Mouse (Mus musculus) cerebral cortex, adult 2 months (tissue): ENCODE data around the gene Lrrc45.

Experiments used
- WGBS: fragments of 180-500 bp; shearing (Covaris S2); methylation state at CpG from one replicate; pipeline ENCODE4 v1.1.7; 2018; 5-methylcytosine and 5-hydroxymethylcytosine counted together

Gene Lrrc45

GRCm38 (mm10) chr11:120713580-120714518, at the start of gene Lrrc45, which contains the start of gene Cenpx:
Gene Lrrc45, plus strand, starts transcription at chr11:120713925.
Gene Cenpx, minus strand, starts transcription at chr11:120713738.
- WGBS = 1% methylated on average over 53 of the region's 53 CpGs

DNA sequence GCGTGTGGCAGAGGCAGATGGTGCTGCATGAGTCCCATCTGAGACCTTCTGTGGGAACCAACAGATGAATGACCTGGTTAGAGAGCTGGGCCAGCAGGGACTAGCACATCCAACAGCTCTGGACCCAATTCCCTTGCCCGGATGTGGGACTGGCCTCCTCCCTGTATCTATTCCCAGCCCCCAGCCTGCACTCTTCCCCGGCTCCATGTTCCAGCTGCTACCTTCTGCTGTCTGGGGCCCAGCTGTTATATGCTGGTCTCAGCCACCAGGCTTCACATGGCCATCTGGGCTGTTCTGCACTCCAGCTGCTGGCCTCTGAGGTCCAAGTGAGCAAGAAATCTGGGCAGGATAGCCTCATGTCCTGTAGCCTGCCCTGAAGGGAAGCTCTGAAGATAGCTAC, 48.3 kb upstream of the Lrrc45 start:
- WGBS = 73% methylated on average over 3 of the region's 3 CpGs

DNA sequence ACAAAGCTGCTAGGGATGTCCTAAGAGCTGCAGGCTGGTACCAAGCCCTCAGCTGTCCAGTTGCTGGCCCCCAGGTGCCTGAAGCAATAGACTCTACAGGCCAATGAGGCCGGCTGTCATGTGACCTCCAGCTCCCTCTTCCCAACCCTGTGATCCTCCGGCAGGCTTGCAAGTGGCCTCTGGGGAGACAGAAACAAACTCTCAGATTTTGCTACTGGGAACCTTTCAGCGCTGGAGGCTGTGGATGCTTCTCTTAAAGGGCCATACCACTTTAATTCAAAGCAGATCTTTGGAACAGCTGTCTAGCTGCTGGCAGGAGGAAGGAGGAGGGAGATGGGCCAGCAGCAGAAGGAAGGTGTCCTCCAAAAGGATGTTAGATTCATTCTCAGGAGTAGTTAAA, 47.1 kb upstream of the Lrrc45 start:
- WGBS = 44% methylated on average over 3 of the region's 3 CpGs

DNA sequence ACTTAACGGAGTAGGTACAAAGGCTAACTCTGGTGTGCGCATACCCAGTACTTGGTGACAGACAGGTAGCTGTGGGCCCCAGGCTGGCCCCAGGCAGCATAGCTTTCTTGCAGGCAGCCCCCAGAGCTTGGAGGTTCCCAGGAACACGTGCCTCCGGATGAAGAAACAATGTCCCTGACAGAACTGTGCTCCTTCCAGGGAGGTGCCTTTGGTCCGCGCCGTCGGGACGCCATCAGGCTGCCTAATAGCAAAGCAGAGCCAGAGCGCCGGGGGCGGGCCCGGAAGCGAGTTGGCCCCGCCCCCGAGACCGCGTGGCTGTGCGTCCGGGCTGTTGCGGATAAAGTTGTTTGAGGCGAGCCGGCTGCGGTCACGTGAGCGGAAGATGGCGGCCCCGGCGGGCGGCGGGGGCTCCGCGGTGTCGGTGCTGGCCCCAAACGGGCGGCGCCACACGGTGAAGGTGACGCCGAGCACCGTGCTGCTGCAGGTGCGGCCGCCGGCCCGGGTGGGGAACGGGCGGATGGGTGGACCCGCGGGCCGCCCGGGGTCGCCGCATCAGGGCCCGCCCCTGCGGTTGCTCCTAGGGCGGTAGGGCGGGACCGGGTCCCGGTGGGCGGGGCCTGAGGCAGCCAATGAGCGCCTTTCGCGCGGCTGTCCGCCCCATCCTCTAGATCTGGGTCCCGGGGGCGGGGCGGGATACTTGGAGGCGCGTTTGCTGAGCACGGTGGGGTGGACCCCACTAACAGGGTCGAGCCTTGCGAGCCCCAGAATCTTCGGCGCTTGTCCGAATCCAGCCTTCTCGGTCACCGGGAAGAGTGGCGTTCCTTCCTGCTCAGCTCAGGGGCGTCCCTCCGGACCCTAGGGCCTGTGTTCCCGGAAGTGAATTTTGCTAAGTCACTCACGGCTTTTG, 40.8 kb upstream of the Lrrc45 start, which contains the start of gene Aspscr1:
TSS of gene Aspscr1 (plus strand) at position 287 of the 907 bp plus-strand sequence.
- under 1% methylated on average over 83 of the region's 83 CpGs for WGBS

DNA sequence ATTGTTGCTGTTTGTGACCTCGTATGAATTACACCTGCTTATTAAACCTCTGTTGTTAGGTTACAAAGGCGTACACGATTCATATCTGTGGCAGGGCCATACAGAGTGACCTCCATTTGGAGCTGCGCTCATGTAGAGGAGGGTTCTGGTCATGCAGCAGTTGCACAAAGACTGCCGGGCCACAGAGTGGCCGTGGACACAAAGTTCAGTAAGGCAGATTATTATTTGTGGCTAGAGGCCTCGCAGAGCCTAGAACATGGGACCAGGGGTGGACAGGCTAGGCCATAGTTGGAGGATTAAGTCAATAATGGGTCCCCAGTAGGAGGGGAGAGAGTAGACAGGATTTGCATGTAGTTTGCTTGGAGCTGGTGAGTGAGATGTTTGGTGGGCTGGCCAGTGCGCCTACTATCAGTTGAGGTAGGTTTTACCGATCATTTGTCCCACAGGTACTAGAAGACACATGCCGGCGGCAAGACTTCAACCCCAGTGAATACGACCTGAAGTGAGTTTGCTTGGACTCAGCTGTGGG, 40.1 kb upstream of the Lrrc45 start:
- 35% methylated on average over 12 of the region's 12 CpGs for WGBS

DNA sequence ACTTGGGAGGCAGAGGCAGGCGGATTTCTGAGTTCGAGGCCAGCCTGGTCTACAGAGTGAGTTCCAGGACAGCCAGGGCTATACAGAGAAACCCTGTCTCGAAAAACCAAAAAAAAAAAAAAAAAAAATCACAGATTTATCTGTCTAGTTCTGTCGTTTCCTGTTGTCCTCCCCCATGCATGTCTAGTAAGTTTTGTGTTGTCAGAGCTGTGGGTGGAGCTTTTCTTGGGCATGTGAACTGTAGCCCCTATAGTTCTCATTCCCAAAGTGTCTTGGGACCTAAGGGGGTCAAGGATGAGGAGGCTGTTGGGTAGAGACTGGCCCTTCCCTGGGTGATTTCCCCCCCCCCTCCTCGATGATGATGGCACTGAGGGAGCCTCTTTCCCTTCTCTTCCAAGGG, 37.9 kb upstream of the Lrrc45 start:
- WGBS = 77% methylated on average over 5 of the region's 5 CpGs

DNA sequence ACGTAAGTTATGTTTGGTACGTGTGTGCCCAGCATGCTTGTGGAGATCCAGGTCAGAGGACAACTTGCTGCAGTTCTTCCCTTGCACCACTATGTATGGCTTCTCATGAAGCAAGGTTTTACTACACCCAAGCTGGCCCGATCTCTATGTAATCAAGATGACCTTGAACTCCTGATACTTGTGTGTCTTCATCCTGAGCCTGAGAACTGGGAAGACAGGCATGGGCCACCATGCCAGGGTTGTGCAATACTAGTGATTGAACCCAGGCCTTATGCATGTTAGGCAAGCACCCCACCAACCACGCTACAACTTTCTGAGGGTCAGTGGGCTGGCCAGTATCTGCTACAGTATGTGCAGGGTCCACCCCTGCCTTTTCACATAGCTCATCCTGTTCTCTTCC, 36.8 kb upstream of the Lrrc45 start:
- WGBS = 97% methylated on average over 4 of the region's 4 CpGs

GRCm38 (mm10) chr11:120679909-120680308, 33.8 kb upstream of the Lrrc45 start:
- WGBS = 66% methylated on average over 3 of the region's 3 CpGs

GRCm38 (mm10) chr11:120682683-120683082, 31.0 kb upstream of the Lrrc45 start:
- WGBS = 85% methylated on average over 5 of the region's 5 CpGs

DNA sequence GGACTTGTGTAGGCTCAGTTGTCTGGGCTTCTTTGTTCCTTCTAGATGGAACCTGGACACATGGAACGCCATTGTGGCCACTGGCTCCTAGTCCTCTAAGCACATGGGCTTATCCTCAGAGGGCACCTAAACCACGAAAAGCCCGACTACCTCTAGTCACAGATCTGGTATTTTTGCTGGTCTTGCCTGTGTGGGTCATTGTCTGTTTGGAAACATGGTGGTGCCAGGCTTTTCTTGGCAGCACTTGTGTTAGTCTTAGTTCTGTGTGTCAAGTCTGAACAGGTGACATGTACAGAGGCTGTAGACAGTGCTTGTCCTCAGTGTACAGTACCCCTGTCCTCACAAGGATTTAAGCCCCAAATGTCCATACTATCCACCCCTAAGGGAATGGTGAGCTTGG, 30.2 kb upstream of the Lrrc45 start:
- 86% methylated on average over 3 of the region's 3 CpGs for WGBS

- WGBS = 78% methylated on average over 2 of the region's 2 CpGs
Observed at GRCm38 (mm10) chr11:120684086-120684485, 29.6 kb upstream of the Lrrc45 start.

DNA sequence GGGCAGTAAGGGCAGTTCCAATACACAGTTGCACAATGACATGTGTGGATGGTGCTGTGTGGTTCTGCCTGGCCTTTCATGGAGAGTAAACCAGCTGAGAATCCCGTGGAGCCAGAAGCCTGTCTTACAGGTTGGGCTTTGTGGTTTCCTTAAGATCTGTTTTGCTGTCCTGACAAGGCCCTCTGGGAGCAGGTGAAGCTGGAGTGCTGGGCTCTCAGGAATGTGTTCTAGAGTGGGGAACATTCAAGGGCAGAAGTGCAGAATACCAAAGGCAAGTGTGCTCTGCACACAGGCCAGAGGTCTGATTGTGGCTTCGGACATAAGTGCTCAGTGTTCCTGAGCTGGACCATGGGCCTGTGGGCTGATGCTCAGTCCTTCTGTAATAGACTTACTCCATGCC, 29.1 kb upstream of the Lrrc45 start:
- WGBS = 95% methylated on average over 2 of the region's 2 CpGs

GRCm38 (mm10) chr11:120686650-120687272, 27.0 kb upstream of the Lrrc45 start:
- 59% methylated on average over 20 of the region's 20 CpGs for WGBS

GRCm38 (mm10) chr11:120689365-120689764, 24.4 kb upstream of the Lrrc45 start:
- WGBS = 73% methylated on average over 3 of the region's 3 CpGs

DNA sequence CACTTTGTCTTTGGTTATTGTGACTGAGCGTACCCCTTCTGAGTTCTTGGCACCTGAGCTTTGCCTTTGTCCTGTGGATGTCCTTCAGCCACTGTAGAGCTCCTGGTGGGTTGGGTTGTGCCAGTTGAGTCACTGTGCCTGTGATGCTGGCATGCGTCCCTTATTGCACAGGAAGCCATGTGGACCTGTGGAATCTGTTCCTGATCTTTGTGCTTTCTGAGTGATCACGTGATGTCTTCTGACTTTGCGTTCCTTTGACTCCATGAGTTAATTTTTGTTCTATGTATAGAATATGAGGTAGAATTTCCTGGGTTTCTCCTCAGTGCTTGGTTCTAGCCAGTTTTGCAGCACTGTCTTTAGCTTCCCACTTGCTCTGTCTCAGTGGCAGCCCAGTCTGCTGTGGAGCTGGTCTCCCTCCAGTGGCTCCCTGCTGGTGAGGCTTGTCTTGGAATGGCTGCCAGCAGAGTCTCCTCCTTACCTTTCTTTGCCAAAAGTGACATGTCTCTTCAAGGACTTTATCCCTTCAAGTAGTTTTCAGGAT, 21.2 kb upstream of the Lrrc45 start:
- 53% methylated on average over 4 of the region's 4 CpGs for WGBS

DNA sequence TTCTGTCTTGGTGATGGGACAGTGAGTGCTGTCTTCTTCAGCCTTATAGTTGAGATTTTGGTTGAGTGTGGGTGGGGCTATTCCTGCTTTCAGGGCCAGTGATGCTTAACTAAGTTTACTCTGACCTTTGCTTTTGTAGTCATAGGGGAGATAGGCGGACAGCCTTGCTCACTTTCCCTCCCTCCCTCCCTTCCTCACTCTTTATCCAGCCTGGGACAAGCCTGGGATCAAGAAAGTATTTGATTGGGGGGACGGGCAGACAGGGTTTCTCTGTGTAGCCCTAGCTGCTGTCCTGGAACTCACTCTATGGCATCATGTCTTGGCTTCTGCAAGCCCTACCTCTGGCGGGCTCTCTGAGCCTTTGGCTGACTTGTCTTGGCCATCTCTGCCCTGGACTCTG, 20.3 kb upstream of the Lrrc45 start:
- 86% methylated on average over 3 of the region's 3 CpGs for WGBS

GRCm38 (mm10) chr11:120695184-120695583, 18.5 kb upstream of the Lrrc45 start:
- 37% methylated on average over 4 of the region's 4 CpGs for WGBS

DNA sequence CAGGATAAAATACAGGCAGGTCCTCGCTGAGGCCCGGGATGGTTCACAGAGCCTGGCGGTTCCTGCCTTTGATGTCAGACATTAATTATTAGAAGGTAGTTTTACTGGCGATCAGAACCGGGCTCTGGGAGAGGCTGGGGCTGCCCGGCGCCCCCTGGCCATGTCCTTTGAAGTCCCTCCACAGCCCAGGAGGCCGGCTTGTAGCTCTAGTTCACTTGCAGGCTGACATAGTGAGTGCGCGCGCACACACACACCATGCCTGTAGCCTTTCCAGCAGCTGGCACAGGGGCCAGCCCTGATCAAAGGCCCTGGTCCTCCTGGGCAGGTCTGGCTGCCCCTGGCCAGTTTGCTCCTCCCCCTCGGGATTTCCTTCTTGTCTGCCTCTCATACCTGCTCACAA, 18.1 kb upstream of the Lrrc45 start:
- 66% methylated on average over 12 of the region's 12 CpGs for WGBS

- 87% methylated on average over 6 of the region's 6 CpGs for WGBS
Observed at GRCm38 (mm10) chr11:120696568-120696967, 17.2 kb upstream of the Lrrc45 start.

DNA sequence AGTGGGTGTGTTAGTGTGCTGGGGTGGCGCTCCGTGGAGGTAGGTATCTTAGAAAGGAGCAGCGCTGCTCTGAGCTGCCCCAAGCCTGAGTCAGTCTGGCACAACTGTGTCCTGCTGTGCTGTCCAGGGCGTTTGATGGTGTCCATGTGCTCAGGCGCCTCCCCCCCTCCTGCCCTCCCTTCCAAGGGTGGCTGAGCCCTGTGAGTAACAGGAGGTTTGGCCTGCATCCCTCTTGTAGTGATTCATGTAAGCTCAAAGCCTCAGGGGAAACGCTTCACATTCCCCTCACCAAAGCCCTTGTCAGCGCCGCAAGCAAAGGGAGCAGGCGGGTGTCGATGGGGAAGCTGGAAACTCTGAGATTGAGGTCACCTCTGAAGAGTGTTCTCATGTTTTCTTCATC, 16.0 kb upstream of the Lrrc45 start:
- WGBS = 57% methylated on average over 10 of the region's 10 CpGs
